In the genomic region with DNA sequence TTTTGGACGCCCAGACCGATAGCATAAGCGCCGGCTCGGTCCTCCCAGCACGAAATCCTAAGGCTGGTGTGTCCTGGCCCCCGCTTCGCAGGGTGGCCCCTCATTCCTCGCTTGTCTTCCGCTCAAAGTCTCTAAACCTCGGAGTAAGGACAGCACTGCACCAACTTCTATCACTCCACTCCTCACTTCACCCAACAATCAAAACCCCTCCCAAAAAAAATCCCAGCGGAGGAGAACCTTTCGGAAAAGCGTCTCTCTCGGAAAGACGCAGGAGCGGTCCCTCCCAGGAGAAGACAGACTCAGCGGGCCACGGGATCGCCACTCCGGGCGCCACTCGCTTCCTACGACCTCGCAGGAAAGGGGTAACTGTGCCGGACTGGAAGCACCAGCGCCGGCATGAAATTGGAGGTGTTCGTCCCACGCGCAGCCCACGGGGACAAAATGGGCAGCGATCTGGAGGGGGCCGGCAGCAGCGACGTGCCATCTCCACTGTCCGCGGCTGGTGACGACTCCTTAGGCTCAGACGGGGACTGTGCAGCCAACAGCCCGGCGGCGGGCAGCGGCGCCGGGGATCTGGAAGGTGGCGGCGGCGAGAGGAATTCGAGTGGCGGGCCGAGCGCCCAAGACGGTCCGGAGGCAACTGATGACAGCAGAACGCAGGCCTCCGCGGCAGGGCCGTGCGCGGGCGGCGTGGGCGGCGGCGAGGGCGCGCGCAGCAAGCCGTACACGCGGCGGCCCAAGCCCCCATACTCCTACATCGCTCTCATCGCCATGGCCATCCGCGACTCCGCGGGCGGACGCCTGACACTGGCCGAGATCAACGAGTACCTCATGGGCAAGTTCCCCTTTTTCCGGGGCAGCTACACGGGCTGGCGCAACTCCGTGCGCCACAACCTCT, we compare ENCODE assay signal across 8 mouse cellular contexts. TPM values are rescaled to one million over a fixed set of nuclear protein-coding genes. Genes with fewer than 3 reads are reported as not detected.
DNase-seq lines count a peak whose midpoint lies in the region; ATAC-seq and TF ChIP-seq lines count a peak whose summit lies in the region.

A gene (minus strand): TSS at position 813 of the 898 bp plus-strand sequence.

- peaks cover 96% of the 10 kb centered on the region for H3K27me3 ChIP-seq in heart, embryonic 14.5 days (ENCODE audit: control insufficient read depth, insufficient read depth, low read length)
- H3K27me3 ChIP-seq in kidney, postnatal 0 days (ENCODE audit: insufficient read depth, low read length) = peaks cover 73% of the 10 kb centered on the region
- peaks cover 91% of the 10 kb centered on the region for H3K27me3 ChIP-seq in lung, embryonic 14.5 days (ENCODE audit: insufficient read depth, low read length)
- H3K27me3 ChIP-seq in neural tube, embryonic 14.5 days (ENCODE audit: control insufficient read depth, insufficient read depth, low read length) = peaks cover 78% of the 10 kb centered on the region

- peak within 1 kb of the TSS; percentile 99 for H3K4me2 ChIP-seq in heart, embryonic 14.5 days (ENCODE audit: low read length)
- H3K4me2 ChIP-seq in kidney, postnatal 0 days (ENCODE audit: low read length) = peak within 1 kb of the TSS; percentile 98
- H3K4me2 ChIP-seq in lung, embryonic 14.5 days = peak within 1 kb of the TSS; percentile 100
- peak within 1 kb of the TSS; percentile 93 for H3K4me2 ChIP-seq in neural tube, embryonic 14.5 days (ENCODE audit: low read depth, low read length)

- TF ChIP-seq POLR2A in cortical plate, adult 2 months (IDR thresholded peaks at IDR 0.05; ENCODE audit: extremely low read depth, insufficient read depth, low read length) = no peak

- H3K4me1 ChIP-seq in cortical plate, adult 2 months (ENCODE audit: control insufficient read depth, insufficient read depth, low read length) = no peaks in the 10 kb centered on the region
- H3K4me1 ChIP-seq in heart, embryonic 14.5 days (ENCODE audit: control insufficient read depth in 2 of 2, insufficient read depth in 2 of 2, low read length in 2 of 2) = peaks cover 5 to 21% of the 10 kb centered on the region in 2 experiments; a peak in 3 of 4 replicates
- H3K4me1 ChIP-seq in kidney, postnatal 0 days (replicated peaks; ENCODE audit: insufficient read depth, low read length) = peaks cover 30% of the 10 kb centered on the region
- peaks cover 4% of the 10 kb centered on the region; the same call in 1 of the 2 replicates for H3K4me1 ChIP-seq in lung, embryonic 14.5 days (ENCODE audit: insufficient read depth)
- peaks cover 22% of the 10 kb centered on the region; the same call in 1 of the 2 replicates for H3K4me1 ChIP-seq in neural tube, embryonic 14.5 days (ENCODE audit: control insufficient read depth, insufficient read depth, low read length)

- no peak for TF ChIP-seq CTCF in cortical plate, adult 2 months (IDR thresholded peaks at IDR 0.05; ENCODE audit: extremely low read depth, insufficient read depth, low read length)
- TF ChIP-seq CTCF in kidney, postnatal 0 days (IDR thresholded peaks at IDR 0.05; ENCODE audit: low read depth) = no peak
- TF ChIP-seq CTCF in lung, embryonic 14.5 days (IDR thresholded peaks at IDR 0.05; ENCODE audit: low read depth) = no peak

- peak within 1 kb of the TSS; percentile 46 for H3K4me3 ChIP-seq in cortical plate, adult 2 months (ENCODE audit: insufficient read depth, low read length)
- H3K4me3 ChIP-seq in heart, embryonic 14.5 days (ENCODE audit: control insufficient read depth in 1 of 2, insufficient read depth in 1 of 2, low read depth in 1 of 2, low read length in 2 of 2) = peak within 1 kb of the TSS; percentile 51 to 69
- H3K4me3 ChIP-seq in kidney, postnatal 0 days (replicated peaks; ENCODE audit: low read depth, low read length) = peak within 1 kb of the TSS; percentile 59
- H3K4me3 ChIP-seq in lung, embryonic 14.5 days (ENCODE audit: low read depth, low read length) = peak within 1 kb of the TSS; percentile 59
- peak within 1 kb of the TSS; percentile 43 for H3K4me3 ChIP-seq in neural tube, embryonic 14.5 days (ENCODE audit: low read depth, low read length)

- H3K27ac ChIP-seq in cortical plate, adult 2 months (ENCODE audit: insufficient read depth, low read length) = peak within 1 kb of the TSS; percentile 76
- H3K27ac ChIP-seq in heart, embryonic 14.5 days (replicated peaks in 1 of 2; ENCODE audit: control insufficient read depth in 1 of 2, insufficient read depth in 1 of 2, low read depth in 2 of 2, low read length in 2 of 2) = no peak within 1 kb of the TSS
- H3K27ac ChIP-seq in kidney, postnatal 0 days = peak within 1 kb of the TSS; percentile 72
- H3K27ac ChIP-seq in lung, embryonic 14.5 days (ENCODE audit: low read depth) = no peak within 1 kb of the TSS
- peak within 1 kb of the TSS; percentile 29; the same call in 1 of the 2 replicates for H3K27ac ChIP-seq in neural tube, embryonic 14.5 days (ENCODE audit: low read depth, low read length)

- peak within 1 kb of the TSS; percentile 54; the same call in 1 of the 2 replicates for H3K9ac ChIP-seq in heart, embryonic 14.5 days (ENCODE audit: low read length)
- H3K9ac ChIP-seq in kidney, postnatal 0 days (ENCODE audit: low read depth, low read length) = peak within 1 kb of the TSS; percentile 65
- peak within 1 kb of the TSS; percentile 49 for H3K9ac ChIP-seq in lung, embryonic 14.5 days
- peak within 1 kb of the TSS; percentile 44 for H3K9ac ChIP-seq in neural tube, embryonic 14.5 days (replicated peaks; ENCODE audit: low read depth, low read length)

- H3K36me3 ChIP-seq in heart, embryonic 14.5 days (ENCODE audit: control insufficient read depth, insufficient read depth, low read length) = no peaks in the 10 kb centered on the region
- H3K36me3 ChIP-seq in kidney, postnatal 0 days (ENCODE audit: insufficient read depth, low read length) = no peaks in the 10 kb centered on the region
- no peaks in the 10 kb centered on the region for H3K36me3 ChIP-seq in lung, embryonic 14.5 days (ENCODE audit: insufficient read depth)
- no peaks in the 10 kb centered on the region for H3K36me3 ChIP-seq in neural tube, embryonic 14.5 days (ENCODE audit: control insufficient read depth, insufficient read depth, low read length)

- WGBS in heart, embryonic 14.5 days = under 1% methylated on average over 88 of the region's 88 CpGs
- WGBS in kidney, postnatal 0 days = under 1% methylated on average over 88 of the region's 88 CpGs
- WGBS in lung, embryonic 14.5 days = under 1% methylated on average over 87 of the region's 88 CpGs
- under 1% methylated on average over 70 of the region's 88 CpGs for WGBS in neural tube, embryonic 14.5 days

- peak; percentile 10; the same call in 1 of the 2 replicates for ATAC-seq in heart, embryonic 14.5 days (ENCODE audit: insufficient number of reproducible peaks, insufficient read depth, low FRiP score, low read depth)
- ATAC-seq in kidney, postnatal 0 days (replicated peaks; ENCODE audit: low FRiP score, low read depth) = 0 out of 2 replicates have a peak, but pooled peaks have one; percentile 27
- ATAC-seq in lung, embryonic 14.5 days (ENCODE audit: insufficient read depth) = peak; percentile 50
- ATAC-seq in neural tube, embryonic 14.5 days (ENCODE audit: low read depth) = peak; percentile 68

- no peaks in the 10 kb centered on the region for H3K9me3 ChIP-seq in heart, embryonic 14.5 days (ENCODE audit: control insufficient read depth, low read length)
- H3K9me3 ChIP-seq in kidney, postnatal 0 days (replicated peaks; ENCODE audit: low read length) = no peaks in the 10 kb centered on the region
- H3K9me3 ChIP-seq in lung, embryonic 14.5 days (ENCODE audit: low read depth, low read length) = no peaks in the 10 kb centered on the region
- H3K9me3 ChIP-seq in neural tube, embryonic 14.5 days (ENCODE audit: control insufficient read depth, low read length) = no peaks in the 10 kb centered on the region

- peak; percentile 8 for DNase-seq in thymus, postnatal 25 days
- no peak for DNase-seq in thymus, adult 18-20 months
- no peak for DNase-seq in kidney, postnatal 0 days (ENCODE audit: low spot score)
- DNase-seq in lung, embryonic 14.5 days = peak; percentile 54
- no peak for DNase-seq in gastrocnemius, postnatal 25 days

RNA-seq across cellular contexts. Expression of the gene that starts here (rescaled TPM):
- polyA plus RNA-seq in cortical plate, adult 2 months (2012; rRNA removed) = 0.44 and 0.61 TPM in 2 replicates
- not detected in 2 replicates for polyA plus RNA-seq in heart, embryonic 14.5 days (2014; fragmentation: Nextera tagmentation; extraction: Ambion mirVana)
- polyA plus RNA-seq in kidney, postnatal 0 days (2015; fragmentation: Nextera tagmentation; extraction: Ambion mirVana) = not detected in 2 replicates
- polyA plus RNA-seq in lung, embryonic 14.5 days (2014; fragmentation: Nextera tagmentation; extraction: Ambion mirVana) = not detected in 2 replicates
- polyA plus RNA-seq in neural tube, embryonic 14.5 days (2014; fragmentation: Nextera tagmentation; extraction: Ambion mirVana) = not detected in 2 replicates
- total RNA-seq in gastrocnemius, postnatal 25 days (2021) = not detected

Comparison
In these comparisons a context has a peak if more than half of its experiments do, and no peak if none do; other contexts are left out.
1. Peak in ATAC-seq, H3K4me3 ChIP-seq, H3K9ac ChIP-seq and H3K4me2 ChIP-seq in heart, embryonic 14.5 days; RNA of the gene not detected or under 1 TPM.
2. Peak in ATAC-seq, H3K4me3 ChIP-seq, H3K27ac ChIP-seq, H3K9ac ChIP-seq and H3K4me2 ChIP-seq in kidney, postnatal 0 days; RNA of the gene not detected or under 1 TPM.
3. Peak in DNase-seq, ATAC-seq, H3K4me3 ChIP-seq, H3K9ac ChIP-seq and H3K4me2 ChIP-seq in lung, embryonic 14.5 days; RNA of the gene not detected or under 1 TPM.
4. Peak in ATAC-seq, H3K4me3 ChIP-seq, H3K27ac ChIP-seq, H3K9ac ChIP-seq and H3K4me2 ChIP-seq in neural tube, embryonic 14.5 days; RNA of the gene not detected or under 1 TPM.
5. ATAC-seq: peak in every context shown above with its lines; median percentile 68 in neural tube, embryonic 14.5 days; 50 in lung, embryonic 14.5 days; 27 in kidney, postnatal 0 days; 10 in heart, embryonic 14.5 days.